Mouse (Mus musculus) ES-Bruce4 (cell line): ENCODE measurements around the gene Bcl7c. TPM values are rescaled to one million over a fixed set of nuclear protein-coding genes. Genes with fewer than 3 reads are reported as not detected.

ENCODE experiments used
- H3K27ac ChIP-seq: 2 replicates; pipeline ENCODE4 v1.5.1; 2012; ENCODE audit warnings: low read length, inconsistent platforms; ENCODE audit not compliant: insufficient read depth
- H3K27me3 ChIP-seq: 2 replicates; pipeline ENCODE4 v1.6.1; 2012; ENCODE audit warnings: mild to moderate bottlenecking, low read length, inconsistent platforms; ENCODE audit not compliant: control insufficient read depth, poor library complexity, insufficient read depth, severe bottlenecking
- H3K36me3 ChIP-seq: 2 replicates; pipeline ENCODE4 v1.6.1; 2012; ENCODE audit warnings: inconsistent platforms, mild to moderate bottlenecking, low read length, moderate library complexity; ENCODE audit not compliant: control insufficient read depth, poor library complexity, insufficient read depth, severe bottlenecking
- H3K4me1 ChIP-seq: one replicate; pipeline ENCODE4 v1.8.1; 2011; ENCODE audit warnings: low read length; ENCODE audit not compliant: control insufficient read depth, insufficient read depth
- H3K4me3 ChIP-seq: 2 replicates; pipeline ENCODE4 v1.5.1; 2011; ENCODE audit warnings: low read depth, mild to moderate bottlenecking, low read length
- H3K9ac ChIP-seq: 2 replicates; pipeline ENCODE4 v1.6.1; 2012; ENCODE audit warnings: low read depth, mild to moderate bottlenecking, inconsistent platforms; ENCODE audit not compliant: poor library complexity, severe bottlenecking
- H3K9me3 ChIP-seq: replicated peaks from 2 replicates; pipeline ENCODE4 v1.6.1; 2012; ENCODE audit warnings: mild to moderate bottlenecking, low read length, inconsistent platforms; ENCODE audit not compliant: control insufficient read depth, poor library complexity, insufficient read depth, severe bottlenecking
- CTCF ChIP-seq: IDR thresholded peaks from one replicate; pipeline ENCODE4 v1.8.1; 2011; ENCODE audit warnings: low read depth, low read length
- EP300 ChIP-seq: IDR thresholded peaks from 2 replicates; pipeline ENCODE4 v1.6.1; 2011; ENCODE audit warnings: low read depth, low read length; ENCODE audit not compliant: insufficient read depth
- POLR2A ChIP-seq: IDR thresholded peaks from one replicate; pipeline ENCODE4 v1.8.1; 2011; ENCODE audit warnings: low read length; ENCODE audit not compliant: insufficient read depth
- polyA plus RNA-seq: library from polyadenylated mRNA; stranded (reverse); fragments of >200 nt; gene quantifications from 2 replicates; pipeline ENCODE4 v1.2.4, GENCODE M21; 2011; ENCODE audit warnings: low read depth; ENCODE audit not compliant: missing spikeins, insufficient read depth, insufficient read length

The Bcl7c gene
- polyA plus RNA-seq, 1 experiment, result 49.8 TPM

- peak; percentile 86 for TF ChIP-seq EP300
- no peak for TF ChIP-seq POLR2A
- TF ChIP-seq CTCF, result no peak
- Histone ChIP-seq H3K27me3 (no peaks in the 10 kb centered on the region), H3K9me3 (no peaks in the 10 kb centered on the region), H3K4me3 (peak overlapping the region; percentile 56), H3K36me3 (no peaks in the 10 kb centered on the region), H3K27ac (peak overlapping the region; percentile 87), H3K9ac (no peak overlapping the region), H3K4me1 (no peaks in the 10 kb centered on the region)
These were observed 17.3 kb downstream of the Bcl7c start for GRCm38 (mm10) chr7:127691221-127691989.

- Histone ChIP-seq H3K27ac (no peak overlapping the region), H3K4me3 (no peak overlapping the region), H3K27me3 (no peaks in the 10 kb centered on the region), H3K36me3 (no peaks in the 10 kb centered on the region), H3K9me3 (no peaks in the 10 kb centered on the region), H3K9ac (no peak overlapping the region), H3K4me1 (no peaks in the 10 kb centered on the region)
- TF ChIP-seq CTCF (no peak), EP300 (no peak), POLR2A (no peak)
These were observed 19.0 kb downstream of the Bcl7c start for GRCm38 (mm10) chr7:127689626-127690280.

GRCm38 (mm10) chr7:127688935-127689334 is 19.8 kb downstream of the Bcl7c start:
- TF ChIP-seq EP300 (no peak), POLR2A (no peak), CTCF (no peak)
- Histone ChIP-seq H3K9me3 (no peaks in the 10 kb centered on the region), H3K9ac (no peak overlapping the region), H3K27ac (no peak overlapping the region), H3K36me3 (no peaks in the 10 kb centered on the region), H3K27me3 (no peaks in the 10 kb centered on the region), H3K4me3 (no peak overlapping the region), H3K4me1 (no peaks in the 10 kb centered on the region)

- Histone ChIP-seq H3K36me3 (no peaks in the 10 kb centered on the region), H3K9me3 (no peaks in the 10 kb centered on the region), H3K27me3 (no peaks in the 10 kb centered on the region), H3K9ac (no peak overlapping the region), H3K4me1 (no peaks in the 10 kb centered on the region), H3K4me3 (no peak overlapping the region), H3K27ac (no peak overlapping the region)
- TF ChIP-seq CTCF, result no peak
- TF ChIP-seq POLR2A, result no peak
- TF ChIP-seq EP300, result no peak
These were observed 21.8 kb downstream of the Bcl7c start for GRCm38 (mm10) chr7:127686740-127687449.

DNA sequence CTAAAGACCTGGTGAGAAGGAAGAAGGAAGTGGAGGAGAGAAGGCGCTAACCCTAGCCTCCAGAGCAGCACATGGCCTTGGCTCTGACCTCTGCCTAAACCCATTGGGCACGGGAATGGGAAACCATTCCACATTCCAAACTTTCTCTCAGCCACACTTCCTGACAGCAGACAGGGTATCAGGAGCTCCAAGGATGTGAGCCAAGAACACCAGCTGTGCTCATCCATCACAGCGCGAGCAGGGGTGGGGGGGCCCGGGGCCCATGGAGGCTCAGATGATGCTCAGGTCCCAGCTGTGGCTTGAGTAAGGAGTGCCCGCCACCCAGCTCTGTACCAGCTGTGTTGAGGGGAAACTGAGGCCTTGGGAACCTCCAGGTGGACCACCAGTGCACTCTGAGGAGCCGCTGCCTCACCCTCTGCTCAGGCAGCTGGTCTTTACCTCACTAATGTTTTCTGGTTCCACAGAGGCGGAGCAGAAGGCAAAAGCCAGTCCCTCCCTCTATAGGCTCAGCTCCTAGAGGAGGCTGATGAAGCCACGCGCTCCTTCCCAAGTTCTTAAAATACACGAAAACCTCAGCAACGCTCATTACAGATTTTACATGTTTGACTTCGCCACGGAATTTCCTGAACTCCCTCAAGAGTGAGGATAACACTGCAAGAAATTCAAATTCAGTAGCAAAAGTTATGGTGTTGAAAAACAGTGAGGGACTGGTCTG is 23.3 kb downstream of the Bcl7c start:
- no peaks in the 10 kb centered on the region for H3K27me3 ChIP-seq
- no peaks in the 10 kb centered on the region for H3K36me3 ChIP-seq
- H3K9me3 ChIP-seq, result no peaks in the 10 kb centered on the region
- TF ChIP-seq EP300 (no peak), POLR2A (no peak), CTCF (no peak)
- H3K9ac ChIP-seq, result no peak overlapping the region
- H3K4me1 ChIP-seq, result no peaks in the 10 kb centered on the region
- no peak overlapping the region for H3K27ac ChIP-seq
- no peak overlapping the region for H3K4me3 ChIP-seq
